Mouse (Mus musculus): ENCODE data around the gene Macf1. TPM values are rescaled to one million over a fixed set of nuclear protein-coding genes. Genes with fewer than 3 reads are reported as not detected.
A peak's percentile ranks its signal among the peaks of the same experiment; 100 is the strongest.
"Not testable (repeated sequence)": the region's sequence is repeated elsewhere in the genome, so short reads cannot be mapped to it uniquely, and the experiment has no call there.

Gene Macf1
- total and polyA plus RNA-seq, 3 experiments, result 39.3 to 169 (median 129) TPM

DNA sequence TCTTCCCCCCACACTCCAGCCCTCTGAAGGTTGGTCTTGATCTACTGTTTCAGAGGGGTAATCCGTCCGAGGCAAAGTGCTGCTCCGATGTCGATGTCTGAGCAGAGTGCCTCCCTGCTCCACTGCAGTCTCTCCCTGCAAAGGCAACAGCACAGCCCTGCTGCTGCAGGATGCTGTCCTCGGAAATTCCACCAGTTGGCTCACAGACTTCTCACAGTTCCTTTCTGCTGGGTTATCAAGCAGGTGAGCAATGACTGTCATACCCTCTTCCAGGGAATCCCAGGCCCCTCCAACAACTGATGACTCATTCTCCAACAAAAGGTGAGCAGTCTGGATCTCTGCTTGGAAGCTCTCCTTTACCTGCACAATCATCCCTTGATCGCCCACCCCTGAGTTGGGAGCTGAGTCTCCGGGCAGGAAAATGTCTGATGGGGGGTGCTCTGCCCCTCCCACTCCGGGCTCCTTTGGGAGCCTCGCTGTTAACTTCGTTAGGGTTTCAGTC lies 157.3 kb downstream of the Macf1 start:
- DNase-seq (ENCODE audit: low spot score) (no peak), ATAC-seq (ENCODE audit: extremely low read depth, insufficient number of reproducible peaks, low FRiP score, poor library complexity, severe bottlenecking) (no peak)
- Histone ChIP-seq H3K36me3 (replicated peaks) (peaks cover 2% of the 10 kb centered on the region), H3K4me1 (ENCODE audit: insufficient read depth, low read depth, low read length) (peaks cover 6% of the 10 kb centered on the region; the same call in 1 of the 2 replicates), H3K4me3 (ENCODE audit: low read depth, low read length) (no peak overlapping the region), H3K27me3 (ENCODE audit: insufficient read depth, low read length) (peaks cover 2% of the 10 kb centered on the region; the same call in 1 of the 2 replicates), H3K9me3 (replicated peaks) (no peaks in the 10 kb centered on the region)
- TF ChIP-seq TAL1 (conservative IDR thresholded peaks at IDR 0.05; ENCODE audit: low read depth, low read length) (no peak), GATA2 (IDR thresholded peaks at IDR 0.05; ENCODE audit: borderline replicate concordance, low read depth, low read length) (no peak), GATA1 (IDR thresholded peaks at IDR 0.05; ENCODE audit: borderline replicate concordance, low read length) (no peak), POLR2AphosphoS5 (IDR thresholded peaks at IDR 0.05; ENCODE audit: insufficient replicate concordance, low read depth, low read length) (no peak), CTCF (IDR thresholded peaks at IDR 0.05; ENCODE audit: low read depth, low read length) (no peak)

DNA sequence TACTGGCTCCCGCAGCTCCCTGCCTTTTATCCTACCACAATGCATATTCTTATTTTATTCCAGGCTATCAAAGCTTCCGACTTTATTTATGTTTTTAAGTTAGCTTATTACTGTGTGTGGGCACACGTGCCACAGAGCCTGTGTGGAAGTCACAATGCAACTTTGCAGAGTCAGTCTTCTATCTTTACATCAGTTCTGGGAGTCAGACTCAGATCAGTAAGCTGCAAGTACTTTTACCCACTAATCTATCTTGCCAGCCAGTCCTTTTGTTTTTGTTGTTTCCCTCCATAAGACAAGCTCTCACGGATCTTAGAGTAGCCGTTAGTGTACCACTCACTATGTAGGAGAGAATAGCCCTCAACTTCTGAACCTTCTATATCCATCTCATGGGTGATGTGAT lies 159.4 kb downstream of the Macf1 start:
- TF ChIP-seq POLR2AphosphoS5 (IDR thresholded peaks at IDR 0.05; ENCODE audit: insufficient replicate concordance, low read depth, low read length) (no peak), GATA2 (IDR thresholded peaks at IDR 0.05; ENCODE audit: borderline replicate concordance, low read depth, low read length) (no peak), GATA1 (IDR thresholded peaks at IDR 0.05; ENCODE audit: borderline replicate concordance, low read length) (no peak), CTCF (IDR thresholded peaks at IDR 0.05; ENCODE audit: low read depth, low read length) (no peak)
- ATAC-seq (ENCODE audit: extremely low read depth, insufficient number of reproducible peaks, low FRiP score, poor library complexity, severe bottlenecking), result peak; percentile 69

DNA sequence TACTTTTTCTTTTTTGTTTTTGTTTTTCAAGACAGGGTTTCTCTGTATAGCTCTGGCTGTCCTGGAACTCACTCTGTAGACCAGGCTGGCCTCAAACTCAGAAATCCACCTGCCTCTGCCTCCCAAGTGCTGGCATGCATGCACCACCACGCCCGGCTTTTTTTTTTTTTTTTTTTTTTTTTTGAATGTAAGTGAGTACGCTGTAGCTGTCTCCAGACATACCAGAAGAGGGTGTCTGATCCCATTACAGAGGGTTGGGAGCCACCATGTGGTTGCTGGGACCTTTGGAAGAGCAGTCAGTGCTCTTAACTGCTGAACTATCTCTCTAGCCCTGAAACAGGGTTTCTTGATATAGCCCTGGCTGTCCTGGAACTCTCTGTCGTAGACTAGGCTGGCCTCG lies 164.0 kb downstream of the Macf1 start:
- H3K4me3 ChIP-seq (ENCODE audit: low read depth, low read length); H3K4me1 ChIP-seq (ENCODE audit: insufficient read depth, low read depth, low read length); H3K27me3 ChIP-seq (ENCODE audit: insufficient read depth, low read length); DNase-seq (ENCODE audit: low spot score); H3K9me3 ChIP-seq (replicated peaks); H3K36me3 ChIP-seq (replicated peaks); ATAC-seq (ENCODE audit: extremely low read depth, insufficient number of reproducible peaks, low FRiP score, poor library complexity, severe bottlenecking): not testable (repeated sequence)

More for the DNA sequence above, 159.4 kb downstream of the Macf1 start:
- Histone ChIP-seq H3K4me3 (ENCODE audit: low read depth, low read length) (no peak overlapping the region), H3K36me3 (replicated peaks) (peaks cover 2% of the 10 kb centered on the region), H3K27me3 (ENCODE audit: insufficient read depth, low read length) (peaks cover 2% of the 10 kb centered on the region; the same call in 1 of the 2 replicates), H3K4me1 (ENCODE audit: insufficient read depth, low read depth, low read length) (peaks cover 6% of the 10 kb centered on the region; the same call in 1 of the 2 replicates), H3K9me3 (replicated peaks) (no peaks in the 10 kb centered on the region)
- no peak for DNase-seq (ENCODE audit: low spot score)

DNA sequence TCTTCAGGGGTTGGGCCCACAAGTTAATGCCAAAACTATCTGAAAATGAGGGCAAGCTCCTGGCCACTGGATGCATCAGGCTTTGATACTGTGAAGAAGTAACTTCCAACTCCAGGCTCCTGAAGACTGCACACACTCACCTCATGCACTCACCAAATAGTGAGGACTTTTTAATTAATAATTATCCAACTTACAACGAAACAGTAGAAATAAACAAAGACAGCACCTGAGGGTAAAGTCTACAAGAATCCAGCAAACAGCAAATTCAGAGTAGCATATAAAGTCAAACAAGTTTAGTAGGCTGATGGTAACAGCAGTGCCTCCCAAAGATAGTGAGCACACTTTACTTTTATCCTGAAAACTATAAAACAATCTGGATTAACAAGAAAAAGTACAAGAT lies 168.5 kb downstream of the Macf1 start:
- Histone ChIP-seq H3K27me3 (ENCODE audit: insufficient read depth, low read length) (no peaks in the 10 kb centered on the region), H3K36me3 (replicated peaks) (peaks cover 4% of the 10 kb centered on the region), H3K4me1 (ENCODE audit: insufficient read depth, low read depth, low read length) (no peaks in the 10 kb centered on the region), H3K4me3 (ENCODE audit: low read depth, low read length) (no peak overlapping the region), H3K9me3 (replicated peaks) (no peaks in the 10 kb centered on the region)
- no peak for DNase-seq (ENCODE audit: low spot score)
- TF ChIP-seq TAL1 (conservative IDR thresholded peaks at IDR 0.05; ENCODE audit: low read depth, low read length) (no peak), CTCF (IDR thresholded peaks at IDR 0.05; ENCODE audit: low read depth, low read length) (no peak)
- no peak for ATAC-seq (ENCODE audit: extremely low read depth, insufficient number of reproducible peaks, low FRiP score, poor library complexity, severe bottlenecking)

DNA sequence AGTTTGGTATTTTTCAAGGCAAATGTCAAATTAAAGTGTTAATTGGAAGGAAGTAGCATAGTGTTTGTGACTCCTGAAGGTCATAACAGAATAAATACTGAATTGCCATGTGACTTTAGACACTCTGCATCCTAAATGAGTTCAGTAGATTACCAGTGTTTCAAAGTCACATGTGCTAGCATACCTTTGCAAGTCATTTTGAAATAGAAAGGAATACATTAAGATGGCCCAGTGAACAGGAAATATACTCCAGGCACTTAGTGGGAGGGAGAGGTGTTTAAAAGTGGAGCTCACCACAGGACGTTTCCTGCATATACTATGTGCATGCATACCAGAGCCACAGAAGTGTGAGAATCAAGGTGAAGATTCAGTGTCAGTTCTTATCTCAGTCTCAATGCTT lies 174.0 kb downstream of the Macf1 start:
- ATAC-seq (ENCODE audit: extremely low read depth, insufficient number of reproducible peaks, low FRiP score, poor library complexity, severe bottlenecking) (no peak), DNase-seq (ENCODE audit: low spot score) (no peak)
- Histone ChIP-seq H3K4me3 (ENCODE audit: low read depth, low read length) (no peak overlapping the region), H3K36me3 (replicated peaks) (peaks cover 17% of the 10 kb centered on the region), H3K27me3 (ENCODE audit: insufficient read depth, low read length) (no peaks in the 10 kb centered on the region), H3K9me3 (replicated peaks) (no peaks in the 10 kb centered on the region), H3K4me1 (ENCODE audit: insufficient read depth, low read depth, low read length) (no peaks in the 10 kb centered on the region)
- no peak for TF ChIP-seq GATA2 (IDR thresholded peaks at IDR 0.05; ENCODE audit: borderline replicate concordance, low read depth, low read length)
- no peak for TF ChIP-seq POLR2AphosphoS5 (IDR thresholded peaks at IDR 0.05; ENCODE audit: insufficient replicate concordance, low read depth, low read length)
- no peak for TF ChIP-seq GATA1 (IDR thresholded peaks at IDR 0.05; ENCODE audit: borderline replicate concordance, low read length)
- no peak for TF ChIP-seq CTCF (IDR thresholded peaks at IDR 0.05; ENCODE audit: low read depth, low read length)
- no peak for TF ChIP-seq TAL1 (conservative IDR thresholded peaks at IDR 0.05; ENCODE audit: low read depth, low read length)

DNA sequence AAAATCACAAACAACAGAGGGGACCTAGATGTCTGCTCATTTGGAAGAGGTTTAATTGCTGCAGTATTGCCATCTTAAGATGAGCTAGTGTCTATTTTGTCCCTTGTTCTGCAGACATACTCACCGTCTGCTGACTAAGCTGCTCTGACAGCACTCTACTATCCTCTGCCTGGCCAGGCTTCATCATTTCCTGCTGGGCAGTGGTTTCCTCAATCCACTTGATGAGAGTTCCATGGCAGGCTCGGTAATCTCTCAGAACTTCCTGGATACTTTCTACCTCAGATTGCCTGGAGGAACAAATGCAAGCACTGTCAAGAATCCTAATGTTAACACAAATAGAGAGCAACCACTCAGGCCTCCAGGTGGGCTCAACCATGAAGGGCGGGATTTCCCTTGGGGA lies 195.1 kb downstream of the Macf1 start:
- TF ChIP-seq CTCF (IDR thresholded peaks at IDR 0.05; ENCODE audit: low read depth, low read length) (no peak), POLR2AphosphoS5 (IDR thresholded peaks at IDR 0.05; ENCODE audit: insufficient replicate concordance, low read depth, low read length) (no peak), GATA2 (IDR thresholded peaks at IDR 0.05; ENCODE audit: borderline replicate concordance, low read depth, low read length) (no peak), TAL1 (conservative IDR thresholded peaks at IDR 0.05; ENCODE audit: low read depth, low read length) (no peak), GATA1 (IDR thresholded peaks at IDR 0.05; ENCODE audit: borderline replicate concordance, low read length) (no peak)
- DNase-seq (ENCODE audit: low spot score), result no peak
- no peak for ATAC-seq (ENCODE audit: extremely low read depth, insufficient number of reproducible peaks, low FRiP score, poor library complexity, severe bottlenecking)
- Histone ChIP-seq H3K4me1 (ENCODE audit: insufficient read depth, low read depth, low read length) (no peaks in the 10 kb centered on the region), H3K9me3 (replicated peaks) (no peaks in the 10 kb centered on the region), H3K4me3 (ENCODE audit: low read depth, low read length) (no peak overlapping the region), H3K36me3 (replicated peaks) (peaks cover 18% of the 10 kb centered on the region), H3K27me3 (ENCODE audit: insufficient read depth, low read length) (no peaks in the 10 kb centered on the region)

DNA sequence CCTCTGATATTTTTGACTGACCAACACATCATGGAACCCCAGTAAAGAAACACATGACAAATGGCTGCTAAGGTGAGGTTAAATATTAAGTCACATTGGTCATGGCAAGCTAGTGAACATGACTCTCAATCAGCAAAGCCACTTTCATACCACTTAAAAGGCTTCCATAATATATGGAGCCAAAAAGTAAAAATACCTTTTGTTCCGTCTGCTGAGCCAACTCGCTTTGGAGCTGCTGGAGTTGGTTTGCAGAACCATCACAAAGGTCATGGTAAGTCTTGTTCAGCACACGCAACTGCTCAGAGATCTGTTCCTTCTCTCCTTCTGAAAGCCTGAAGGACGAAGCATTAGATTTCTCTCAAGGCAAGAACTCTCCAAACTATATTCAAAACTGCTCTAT lies 204.2 kb downstream of the Macf1 start:
- no peak for TF ChIP-seq GATA1 (IDR thresholded peaks at IDR 0.05; ENCODE audit: borderline replicate concordance, low read length)
- TF ChIP-seq TAL1 (conservative IDR thresholded peaks at IDR 0.05; ENCODE audit: low read depth, low read length), result no peak
- TF ChIP-seq POLR2AphosphoS5 (IDR thresholded peaks at IDR 0.05; ENCODE audit: insufficient replicate concordance, low read depth, low read length), result no peak
- no peak for TF ChIP-seq GATA2 (IDR thresholded peaks at IDR 0.05; ENCODE audit: borderline replicate concordance, low read depth, low read length)
- TF ChIP-seq CTCF (IDR thresholded peaks at IDR 0.05; ENCODE audit: low read depth, low read length), result no peak
- no peaks in the 10 kb centered on the region for H3K9me3 ChIP-seq (replicated peaks)
- no peak for ATAC-seq (ENCODE audit: extremely low read depth, insufficient number of reproducible peaks, low FRiP score, poor library complexity, severe bottlenecking)
- H3K27me3 ChIP-seq (ENCODE audit: insufficient read depth, low read length), result no peaks in the 10 kb centered on the region
- H3K4me1 ChIP-seq (ENCODE audit: insufficient read depth, low read depth, low read length), result no peaks in the 10 kb centered on the region
- DNase-seq (ENCODE audit: low spot score), result no peak
- H3K36me3 ChIP-seq (replicated peaks), result peaks cover 10% of the 10 kb centered on the region
- no peak overlapping the region for H3K4me3 ChIP-seq (ENCODE audit: low read depth, low read length)
